Mouse (Mus musculus): ENCODE data around the gene Pdcd2l. TPM values are rescaled to one million over a fixed set of nuclear protein-coding genes. Genes with fewer than 3 reads are reported as not detected.

The Pdcd2l gene
- 10 to 100 TPM; 26.7 to 27.1 TPM for total RNA-seq (2023)

GRCm38 (mm10) chr7:34196132-34197128, at the start of gene Pdcd2l:
Pdcd2l (minus strand) TSS chr7:34196661.

GRCm38 (mm10) chr7:34230116-34230515, 33.7 kb upstream of the Pdcd2l start, which contains the start of gene Gpi1:
Gpi1 (minus strand) TSS chr7:34230336.

GRCm38 (mm10) chr7:34169454-34169853, 27.0 kb downstream of the Pdcd2l start, which contains the start of gene Uba2:
Uba2 (minus strand) TSS chr7:34169599.

Other genes starting within 250 kb of the Pdcd2l start
- gene Scgb2b27, start 182.7 kb downstream of the Pdcd2l start, total RNA-seq (2023), result not detected
- not detected for gene Scgb1b27, start 175.2 kb downstream of the Pdcd2l start, total RNA-seq (2023)
- gene Scgb1b30, start 101.2 kb downstream of the Pdcd2l start, total RNA-seq (2023), result not detected
- not detected for gene Wtip, start 63.4 kb downstream of the Pdcd2l start, total RNA-seq (2023)
- 10 to 100 TPM; 74.9 to 88.4 TPM for gene Uba2, start 27.1 kb downstream of the Pdcd2l start, total RNA-seq (2023)
- 100 to 1,000 TPM; 255 to 292 TPM for gene Gpi1, start 33.7 kb upstream of the Pdcd2l start, total RNA-seq (2023)
- gene Gm6096, start 54.4 kb upstream of the Pdcd2l start, total RNA-seq (2023), result not detected
- 10 to 100 TPM; 53.2 to 69.7 TPM for gene 4931406P16Rik, start 116.9 kb upstream of the Pdcd2l start, total RNA-seq (2023)
- 100 to 1,000 TPM; 198 to 206 TPM for gene Lsm14a, start 196.7 kb upstream of the Pdcd2l start, total RNA-seq (2023)

Data from T-cell, adult 66 days (primary cell).